Mouse (Mus musculus) lung, embryonic 14.5 days (tissue): ENCODE data around the gene Med6. TPM values are rescaled to one million over a fixed set of nuclear protein-coding genes. Genes with fewer than 3 reads are reported as not detected.
A peak's percentile ranks its signal among the peaks of the same experiment; 100 is the strongest.

Experiments
- ATAC-seq: fragments of 200-750 bp; cut with Nextera tagmentation; 2 replicates; pipeline ENCODE4 v1.8.0; 2017; ENCODE audit warnings: mild to moderate bottlenecking, moderate TSS enrichment, moderate library complexity; ENCODE audit not compliant: insufficient read depth
- DNase-seq: peaks from one replicate; pipeline ENCODE4 v3.0.0-alpha.2; 2015
- H3K27ac ChIP-seq: fragments of 300-500 bp; sonication (generic); 2 replicates; pipeline ENCODE4 v1.5.1; 2014; ENCODE audit warnings: low read depth, mild to moderate bottlenecking, moderate library complexity
- H3K27me3 ChIP-seq: fragments of 300-500 bp; sonication (generic); 2 replicates; pipeline ENCODE4 v1.6.1; 2014; ENCODE audit warnings: low read length, control low read depth; ENCODE audit not compliant: insufficient read depth
- H3K36me3 ChIP-seq: fragments of 300-500 bp; sonication (generic); 2 replicates; pipeline ENCODE4 v1.6.1; 2014; ENCODE audit warnings: control low read depth; ENCODE audit not compliant: insufficient read depth
- H3K4me1 ChIP-seq: fragments of 300-500 bp; sonication (generic); 2 replicates; pipeline ENCODE4 v1.6.1; 2014; ENCODE audit warnings: antibody characterized with exemption, control low read depth; ENCODE audit not compliant: insufficient read depth
- H3K4me2 ChIP-seq: fragments of 300-500 bp; sonication (generic); 2 replicates; pipeline ENCODE4 v1.6.1; 2014; ENCODE audit warnings: mild to moderate bottlenecking
- H3K4me3 ChIP-seq: fragments of 300-500 bp; sonication (generic); 2 replicates; pipeline ENCODE4 v1.5.1; 2014; ENCODE audit warnings: low read depth, low read length
- H3K9ac ChIP-seq: fragments of 300-500 bp; sonication (generic); 2 replicates; pipeline ENCODE4 v1.6.1; 2014
- H3K9me3 ChIP-seq: fragments of 300-500 bp; sonication (generic); 2 replicates; pipeline ENCODE4 v1.6.1; 2016; ENCODE audit warnings: low read depth, low read length, control low read depth
- CTCF ChIP-seq: IDR thresholded peaks from 2 replicates; pipeline ENCODE4 v1.5.1; 2016; ENCODE audit warnings: antibody characterized with exemption, low read depth
- WGBS: fragments of 180-500 bp; shearing (Covaris S2); extraction: QIAGEN DNeasy Blood & Tissue Kit; methylation state at CpG from one replicate; pipeline ENCODE4 v1.1.7; 2014; 5-methylcytosine and 5-hydroxymethylcytosine counted together
- polyA plus RNA-seq: library from polyadenylated mRNA; unstranded; fragments of >200 nt; fragmentation: Nextera tagmentation; extraction: Ambion mirVana; gene quantifications from 2 replicates; pipeline ENCODE4 v1.2.1, GENCODE M21; 2014

Med6 gene
- 63.6 and 65.5 TPM in 2 replicates for polyA plus RNA-seq

DNA sequence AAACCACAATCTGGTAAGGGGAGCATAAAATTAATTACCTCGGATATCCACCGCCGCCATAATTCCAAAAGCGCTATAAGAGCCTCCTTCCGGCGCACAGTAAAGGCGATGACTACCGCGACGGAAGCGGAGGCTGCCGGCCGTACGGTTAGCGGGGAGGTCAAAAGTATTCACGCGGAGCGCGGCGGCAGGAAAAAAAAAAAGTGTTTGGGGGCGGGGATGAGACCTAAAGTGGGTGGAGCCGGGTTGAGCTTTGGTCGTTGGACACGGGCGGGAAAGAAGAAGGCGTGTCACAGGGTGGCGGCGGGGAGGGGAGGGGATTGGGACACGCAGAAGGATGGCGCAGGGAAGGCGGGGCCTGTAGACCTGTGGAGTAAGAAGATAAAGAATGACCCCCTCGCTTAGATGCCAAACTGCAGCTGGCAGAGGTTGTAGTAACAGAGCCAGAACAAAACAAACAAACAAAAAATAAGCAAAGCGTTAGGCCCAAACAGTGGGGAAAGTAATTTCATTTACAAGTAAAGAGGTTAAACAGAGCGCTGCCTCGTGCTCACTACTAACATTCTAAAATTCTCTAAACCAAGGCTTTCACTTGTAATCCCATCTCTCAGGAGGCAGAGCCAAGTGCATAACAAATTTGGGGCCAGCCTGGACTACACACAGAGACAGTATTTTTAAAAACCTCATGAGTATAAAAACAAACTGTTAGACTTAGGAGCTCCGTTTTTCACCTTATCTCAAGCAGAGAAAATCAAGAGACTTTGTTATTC, at the start of gene Med6:
Gene Med6 (minus strand): TSS at position 107 of the 770 bp plus-strand sequence.
- ATAC-seq (peak; percentile 99), DNase-seq (peak; percentile 99)
- WGBS, result 2% methylated on average over 36 of the region's 36 CpGs
- Histone ChIP-seq H3K27me3 (no peaks in the 10 kb centered on the region), H3K4me1 (no peaks in the 10 kb centered on the region), H3K27ac (0 out of 2 replicates have a peak within 1 kb of the TSS, but pooled peaks have one; percentile 30), H3K4me3 (peak within 1 kb of the TSS; percentile 55), H3K9me3 (no peaks in the 10 kb centered on the region), H3K36me3 (peaks cover 10% of the 10 kb centered on the region), H3K4me2 (peak within 1 kb of the TSS; percentile 70), H3K9ac (peak within 1 kb of the TSS; percentile 63)
- TF ChIP-seq CTCF, result no peak

DNA sequence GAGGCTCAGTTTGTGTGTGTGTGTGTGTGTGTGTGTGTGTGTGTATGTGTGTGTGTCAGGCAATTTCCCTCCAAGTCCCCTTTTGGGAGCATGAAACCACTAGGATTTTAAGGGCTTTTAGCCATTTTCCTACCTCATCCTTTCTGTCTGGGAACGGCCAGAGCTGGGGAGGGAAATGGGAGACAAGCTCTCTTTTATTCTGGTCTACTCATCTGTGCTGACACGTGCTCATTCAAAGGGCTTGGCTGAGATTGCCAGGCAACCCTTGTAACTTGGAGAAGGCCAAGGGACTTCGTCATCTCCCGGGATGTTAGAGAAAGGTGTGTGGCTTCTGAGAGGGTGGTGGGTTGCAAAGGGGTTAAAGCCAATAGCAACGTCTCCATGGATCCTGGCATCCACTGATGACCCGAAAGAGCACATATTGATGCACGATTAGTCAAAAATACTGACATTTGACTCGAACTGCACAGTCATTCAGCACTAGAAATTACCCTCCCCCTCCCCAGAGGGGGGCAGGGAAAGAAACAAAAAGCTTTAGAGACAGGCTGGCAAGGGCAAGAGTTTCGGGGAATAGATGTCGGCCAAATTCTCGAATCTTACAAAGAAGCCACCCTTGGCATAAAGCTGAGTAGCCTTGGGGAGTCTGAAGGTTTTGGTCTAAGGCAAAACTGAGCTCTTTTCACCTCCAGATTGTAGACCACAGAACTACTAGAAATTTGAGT, 47.7 kb upstream of the Med6 start:
- no peak for TF ChIP-seq CTCF
- no peaks in the 10 kb centered on the region for H3K9me3 ChIP-seq
- H3K27me3 ChIP-seq, result no peaks in the 10 kb centered on the region
- H3K27ac ChIP-seq, result no peak overlapping the region
- ATAC-seq, result no peak
- 69% methylated on average over 11 of the region's 11 CpGs for WGBS
- no peak overlapping the region for H3K4me2 ChIP-seq
- H3K4me1 ChIP-seq, result no peaks in the 10 kb centered on the region
- H3K4me3 ChIP-seq, result no peak overlapping the region
- H3K36me3 ChIP-seq, result no peaks in the 10 kb centered on the region
- H3K9ac ChIP-seq, result no peak overlapping the region
- DNase-seq, result no peak

DNA sequence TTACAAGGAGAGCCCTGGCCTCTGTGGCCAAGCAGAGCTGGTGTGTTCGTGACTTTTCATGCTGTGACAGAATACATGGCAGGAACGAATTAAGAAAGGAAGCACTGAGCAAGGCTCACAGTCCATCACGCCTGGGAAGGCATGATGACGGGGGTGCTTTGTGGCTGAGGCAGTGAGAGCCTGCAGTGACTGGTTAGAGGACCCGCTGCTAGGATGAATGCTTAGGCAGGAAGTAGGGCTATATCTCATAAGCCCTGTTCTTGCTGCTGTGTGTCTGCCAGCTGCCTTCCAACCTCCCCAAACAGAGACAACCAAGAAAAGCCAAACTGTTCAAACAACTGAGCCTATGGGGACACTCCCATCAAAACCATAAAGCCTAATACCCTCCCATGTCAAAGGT, 45.8 kb upstream of the Med6 start:
- TF ChIP-seq CTCF, result no peak
- H3K4me3 ChIP-seq, result no peak overlapping the region
- DNase-seq (no peak), ATAC-seq (no peak)
- no peaks in the 10 kb centered on the region for H3K4me1 ChIP-seq
- H3K27ac ChIP-seq, result no peak overlapping the region
- WGBS, result 54% methylated on average over 5 of the region's 5 CpGs
- H3K9me3 ChIP-seq, result no peaks in the 10 kb centered on the region
- H3K9ac ChIP-seq, result no peak overlapping the region
- H3K36me3 ChIP-seq, result no peaks in the 10 kb centered on the region
- H3K27me3 ChIP-seq, result no peaks in the 10 kb centered on the region
- H3K4me2 ChIP-seq, result no peak overlapping the region

GRCm38 (mm10) chr12:81633246-81633645, 38.4 kb upstream of the Med6 start:
- H3K4me3 ChIP-seq, result peak overlapping the region; percentile 49; the same call in 1 of the 2 replicates
- H3K27me3 ChIP-seq, result peaks cover 31% of the 10 kb centered on the region
- 0 out of 2 replicates have a peak, but pooled peaks cover 3% of the 10 kb centered on the region for H3K4me1 ChIP-seq
- DNase-seq (no peak), ATAC-seq (no peak)
- peak overlapping the region; percentile 85 for H3K4me2 ChIP-seq
- no peak overlapping the region for H3K27ac ChIP-seq
- no peak for TF ChIP-seq CTCF
- H3K9me3 ChIP-seq, result no peaks in the 10 kb centered on the region
- 73% methylated on average over 2 of the region's 2 CpGs for WGBS
- no peak overlapping the region for H3K9ac ChIP-seq
- no peaks in the 10 kb centered on the region for H3K36me3 ChIP-seq

GRCm38 (mm10) chr12:81631661-81632401, 37.0 kb upstream of the Med6 start:
- peaks cover 31% of the 10 kb centered on the region for H3K27me3 ChIP-seq
- DNase-seq (no peak), ATAC-seq (peak; percentile 39; the same call in 1 of the 2 replicates)
- no peak for TF ChIP-seq CTCF
- H3K9me3 ChIP-seq, result no peaks in the 10 kb centered on the region
- peak overlapping the region; percentile 85 for H3K4me2 ChIP-seq
- H3K9ac ChIP-seq, result peak overlapping the region; percentile 62
- peak overlapping the region; percentile 69 for H3K27ac ChIP-seq
- H3K4me1 ChIP-seq, result 0 out of 2 replicates have a peak, but pooled peaks cover 3% of the 10 kb centered on the region
- 2% methylated on average over 31 of the region's 31 CpGs for WGBS
- H3K4me3 ChIP-seq, result peak overlapping the region; percentile 49
- H3K36me3 ChIP-seq, result no peaks in the 10 kb centered on the region

DNA sequence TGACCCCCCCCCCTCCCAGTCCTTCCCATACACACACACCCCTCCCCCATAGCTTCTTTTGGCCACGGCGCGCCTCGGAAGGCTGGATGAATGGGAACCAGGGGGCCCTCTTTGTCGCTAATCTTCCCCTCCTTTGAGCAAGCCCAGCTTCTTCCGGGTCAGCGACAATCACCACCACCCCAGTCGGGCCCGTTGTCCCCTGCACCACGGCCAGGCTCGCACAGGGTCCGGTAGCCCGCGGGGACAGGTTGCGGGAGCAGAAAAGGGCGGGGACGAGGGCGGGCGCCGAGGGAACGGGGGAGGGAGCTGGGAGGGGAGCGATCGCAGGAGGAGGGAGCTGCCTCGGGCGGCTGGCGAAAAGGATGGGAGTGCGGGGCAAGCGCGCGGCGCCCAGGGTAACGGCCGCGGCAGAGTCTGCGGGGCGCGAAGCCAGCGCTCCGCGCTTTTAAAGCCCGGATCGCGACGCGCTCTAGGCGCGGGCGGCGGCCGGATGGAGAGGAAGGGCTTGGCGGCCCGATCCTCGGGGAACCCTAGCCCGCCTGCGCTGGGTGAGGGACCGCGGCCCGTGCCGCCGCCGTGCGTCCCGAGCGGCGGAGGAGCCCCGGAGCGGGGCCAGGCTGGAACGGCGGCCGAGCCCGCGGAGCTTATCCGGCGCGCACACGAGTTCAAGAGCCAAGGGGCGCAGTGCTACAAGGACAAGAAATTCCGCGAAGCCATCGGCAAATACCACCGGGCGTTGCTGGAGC, 36.3 kb upstream of the Med6 start, which contains the start of gene Ttc9:
Gene Ttc9 (plus strand): TSS at position 335 of the 746 bp plus-strand sequence.
- ATAC-seq, result peak; percentile 73
- peak within 1 kb of the TSS; percentile 49 for H3K4me3 ChIP-seq
- peaks cover 31% of the 10 kb centered on the region for H3K27me3 ChIP-seq
- TF ChIP-seq CTCF, result no peak
- under 1% methylated on average over 82 of the region's 82 CpGs for WGBS
- H3K9me3 ChIP-seq, result no peaks in the 10 kb centered on the region
- H3K4me1 ChIP-seq, result 0 out of 2 replicates have a peak, but pooled peaks cover 3% of the 10 kb centered on the region
- H3K9ac ChIP-seq, result peak within 1 kb of the TSS; percentile 62
- peak; percentile 59 for DNase-seq
- peak within 1 kb of the TSS; percentile 69 for H3K27ac ChIP-seq
- peak within 1 kb of the TSS; percentile 85 for H3K4me2 ChIP-seq
- no peaks in the 10 kb centered on the region for H3K36me3 ChIP-seq
